Mouse (Mus musculus): ENCODE results near the gene Cd248. TPM values are rescaled to one million over a fixed set of nuclear protein-coding genes. Genes with fewer than 3 reads are reported as not detected.

The Cd248 gene
- polyA plus RNA-seq (2017; shearing (Covaris generic)): not detected

GRCm38 (mm10) chr19:5067867-5068569, at the start of gene Cd248:
Cd248 (plus strand) TSS chr19:5068078.

GRCm38 (mm10) chr19:5023621-5024479, 44.0 kb upstream of the Cd248 start, which contains the start of gene Slc29a2:
Slc29a2 (plus strand) TSS chr19:5023860.

DNA sequence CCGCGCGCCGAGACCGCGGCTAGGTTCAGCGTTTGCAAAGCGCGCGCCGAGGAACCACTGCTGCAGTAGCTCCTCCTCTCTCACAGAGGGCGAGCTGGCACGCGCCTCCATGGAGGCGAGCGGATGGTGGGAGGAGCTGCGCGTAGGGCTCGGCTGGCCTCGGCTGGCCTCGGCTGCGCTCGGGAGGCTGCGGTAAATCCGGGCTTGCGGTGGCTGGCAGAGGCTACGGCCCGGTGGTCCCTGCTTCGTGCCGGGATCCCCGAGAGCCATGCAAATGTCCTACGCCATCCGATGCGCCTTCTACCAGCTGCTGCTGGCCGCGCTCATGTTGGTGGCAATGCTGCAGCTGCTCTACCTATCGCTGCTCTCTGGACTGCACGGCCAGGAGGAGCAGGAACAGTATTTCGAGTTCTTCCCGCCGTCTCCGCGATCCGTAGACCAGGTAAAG, 29.1 kb upstream of the Cd248 start, which contains the start of the genes B4gat1 and AC124502.3:
B4gat1 (plus strand) TSS at position 118 of the 448 bp plus-strand sequence.
AC124502.3 (plus strand) TSS at position 183 of the 448 bp plus-strand sequence.

DNA sequence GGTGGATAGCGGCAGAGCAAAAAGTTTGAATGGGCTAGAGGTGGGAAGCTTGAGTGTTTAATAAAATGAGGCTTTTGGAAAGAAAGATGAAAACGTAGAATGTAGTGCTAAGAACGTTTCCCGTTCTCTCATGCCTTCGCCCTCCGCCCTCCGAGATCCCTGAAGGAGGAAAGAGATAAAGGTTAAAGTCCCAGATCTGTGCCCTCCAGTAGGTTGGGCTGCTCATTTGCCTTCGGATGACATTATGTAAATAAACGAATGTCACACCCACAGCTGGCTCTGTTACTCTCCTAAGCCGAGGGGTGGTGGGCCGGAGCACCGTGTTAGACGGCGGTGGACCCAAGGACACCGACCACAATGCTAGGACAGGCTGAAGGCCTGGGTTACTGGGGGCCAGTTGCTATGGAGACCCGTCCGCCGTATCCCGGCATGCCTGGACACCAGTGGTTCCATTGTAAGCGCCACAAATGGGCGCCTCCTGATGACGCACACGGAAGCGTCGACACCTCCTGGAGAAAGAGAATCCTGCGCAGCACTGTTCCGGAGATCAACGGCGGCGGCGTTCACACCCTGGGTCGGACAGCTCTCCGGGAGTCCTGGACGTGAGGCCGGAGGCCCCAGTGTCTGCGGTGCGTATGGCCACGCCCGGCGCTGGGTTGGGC, 26.9 kb upstream of the Cd248 start, which contains the start of gene Brms1:
Brms1 (plus strand) TSS at position 493 of the 662 bp plus-strand sequence.

GRCm38 (mm10) chr19:5050047-5050905, 17.6 kb upstream of the Cd248 start, which contains the start of gene Rin1:
Rin1 (plus strand) TSS chr19:5050481.

DNA sequence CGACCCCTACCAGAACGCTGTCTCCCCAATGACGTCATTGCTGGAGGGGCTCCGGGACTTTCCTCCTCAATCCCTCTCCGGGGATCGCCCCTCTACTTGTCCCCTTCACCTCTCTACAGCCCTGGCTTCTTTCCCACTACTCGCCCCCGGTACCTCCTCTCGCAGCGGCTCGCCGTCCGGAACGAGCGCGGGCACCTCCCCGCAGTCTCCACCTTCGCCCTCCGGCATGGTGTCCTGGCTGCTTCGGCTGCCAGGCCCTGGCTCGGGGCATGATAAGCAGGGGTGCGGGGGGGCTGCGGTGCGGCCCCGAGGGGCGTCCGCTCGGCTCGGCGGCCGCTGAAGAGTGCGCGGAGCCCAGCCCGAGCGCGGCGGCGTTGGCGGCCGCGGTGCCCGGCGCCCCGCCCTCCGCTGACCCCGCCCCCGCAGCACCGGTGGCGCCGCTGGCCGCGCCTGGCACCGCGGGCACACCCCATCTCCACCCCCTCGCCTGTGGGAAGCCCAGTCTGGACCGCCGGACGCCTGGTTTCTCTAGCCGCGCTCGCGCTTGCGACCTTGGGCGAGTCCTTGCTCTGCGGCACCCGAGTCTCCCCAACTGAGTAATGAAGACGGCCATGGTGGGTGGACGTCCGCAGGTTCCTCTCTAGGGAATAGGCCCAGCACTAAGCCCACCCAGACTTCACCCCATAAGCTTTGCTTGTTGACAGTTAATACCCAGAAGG, 17.4 kb downstream of the Cd248 start, which contains the start of gene Tmem151a:
Tmem151a (minus strand) TSS at position 387 of the 719 bp plus-strand sequence.

DNA sequence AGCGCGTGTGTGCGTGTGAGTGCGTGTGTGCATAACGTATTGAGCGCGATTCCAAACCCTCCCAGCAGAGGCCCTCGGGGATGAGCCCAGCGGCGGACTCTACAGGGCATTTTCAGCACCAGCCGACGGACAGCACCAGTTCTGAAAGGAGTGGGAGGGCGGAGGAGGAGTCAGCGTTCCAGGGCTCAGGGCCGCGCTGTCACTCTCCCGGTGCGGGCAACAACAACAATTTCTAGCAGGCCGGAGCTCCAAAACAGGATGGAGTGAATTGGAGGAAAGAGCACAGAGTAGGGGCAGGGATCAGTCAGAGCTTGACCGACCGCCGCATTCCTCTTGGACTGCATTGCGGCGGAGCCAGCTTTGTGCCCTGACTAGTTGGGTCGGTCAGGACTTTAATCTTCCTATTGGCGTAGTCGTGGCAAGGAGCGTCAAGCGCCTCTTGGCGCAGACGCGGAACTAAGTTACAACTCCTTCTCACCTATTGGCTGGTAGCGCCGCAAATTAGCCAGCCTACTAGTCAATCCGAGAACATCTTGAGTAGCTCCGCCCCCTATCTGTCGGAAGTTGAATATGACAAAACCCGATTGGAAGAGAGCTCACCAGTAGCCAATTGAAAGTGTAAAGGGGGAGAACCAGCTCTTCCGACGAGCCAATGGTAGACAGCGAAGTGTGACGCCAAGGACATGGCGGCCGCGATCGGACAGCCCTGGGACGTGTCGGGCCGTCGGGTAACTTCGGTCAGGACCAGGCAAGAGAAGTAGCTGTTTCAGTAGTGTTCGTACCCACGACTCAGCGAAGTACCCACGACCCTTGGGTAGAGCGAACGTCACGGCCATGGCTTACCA, 20.2 kb downstream of the Cd248 start, which contains the start of gene Yif1a:
Yif1a (plus strand) TSS at position 655 of the 845 bp plus-strand sequence.

DNA sequence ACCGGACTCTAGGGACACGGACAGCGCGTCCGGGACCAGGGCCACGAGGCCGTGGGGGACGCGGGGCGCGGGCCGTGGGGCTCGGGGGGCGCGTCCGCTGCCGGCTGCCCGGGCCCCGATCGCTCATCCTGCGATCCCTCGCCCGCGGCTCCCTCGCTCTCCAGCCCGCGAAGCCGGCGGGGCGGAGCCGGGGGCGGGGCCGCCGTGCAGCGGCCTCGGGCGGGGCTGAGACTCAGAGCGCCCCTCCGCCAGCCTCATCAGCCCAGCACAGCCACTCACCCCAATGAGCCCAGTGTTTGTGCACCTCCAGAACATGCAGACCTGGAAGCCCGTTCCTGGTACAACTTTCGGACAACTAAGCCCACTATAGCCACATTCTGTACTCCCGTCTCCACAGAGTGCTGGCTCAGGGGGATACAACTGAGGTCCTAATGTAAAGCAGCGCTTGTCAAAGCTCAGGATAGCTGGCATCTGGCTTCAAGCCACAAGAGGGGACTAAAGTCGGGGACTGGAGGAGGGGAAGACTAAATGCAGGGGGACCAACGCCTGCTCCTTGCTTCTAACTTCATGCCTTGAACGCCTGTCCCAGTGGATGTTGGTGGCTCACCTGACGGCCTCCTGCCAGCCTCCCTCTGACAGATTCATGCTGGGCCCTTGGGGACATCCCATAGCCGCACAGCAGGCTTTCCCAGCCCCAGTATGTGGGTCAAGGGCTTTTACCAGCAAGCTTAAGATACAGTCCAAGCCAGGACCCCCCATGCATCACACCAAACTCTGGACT, 30.7 kb downstream of the Cd248 start, which contains the start of gene Cnih2:
Cnih2 (minus strand) TSS at position 159 of the 781 bp plus-strand sequence.

GRCm38 (mm10) chr19:5106731-5107191, 38.9 kb downstream of the Cd248 start, which contains the start of gene Rab1b:
Rab1b (minus strand) TSS chr19:5107072.

DNA sequence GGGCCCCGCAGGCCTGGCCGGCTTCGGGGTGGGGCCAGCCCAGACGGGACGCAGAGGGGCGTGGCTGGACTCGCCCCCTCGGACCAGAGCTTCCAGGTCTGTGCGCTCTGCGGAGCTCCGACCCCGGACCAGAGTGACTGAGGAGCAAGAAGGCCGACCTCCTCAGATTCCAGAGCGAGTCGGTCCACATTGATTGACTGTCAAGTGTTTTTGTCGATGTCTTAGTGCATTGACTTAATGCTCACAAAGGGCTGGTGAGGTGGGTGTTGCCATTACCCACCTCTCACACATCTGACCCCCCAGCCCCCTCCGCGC, 50.5 kb downstream of the Cd248 start, which contains the start of gene Klc2:
Klc2 (minus strand) TSS at position 177 of the 315 bp plus-strand sequence.

Other genes starting within 250 kb of the Cd248 start
- gene Ccs, start 228.7 kb upstream of the Cd248 start, polyA plus RNA-seq (2017; shearing (Covaris generic)): 71.3 TPM
- gene Ccdc87, start 228.7 kb upstream of the Cd248 start, polyA plus RNA-seq (2017; shearing (Covaris generic)): not detected
- 13.9 TPM for gene Ctsf, start 212.9 kb upstream of the Cd248 start, polyA plus RNA-seq (2017; shearing (Covaris generic))
- gene Actn3, start 190.2 kb upstream of the Cd248 start, polyA plus RNA-seq (2017; shearing (Covaris generic)): not detected
- gene Zdhhc24, start 189.4 kb upstream of the Cd248 start, polyA plus RNA-seq (2017; shearing (Covaris generic)): 4.3 TPM
- gene Bbs1, start 161.4 kb upstream of the Cd248 start, polyA plus RNA-seq (2017; shearing (Covaris generic)): 0.37 TPM
- 59.0 TPM for gene Dpp3, start 139.8 kb upstream of the Cd248 start, polyA plus RNA-seq (2017; shearing (Covaris generic))
- 1.4 TPM for gene Peli3, start 125.0 kb upstream of the Cd248 start, polyA plus RNA-seq (2017; shearing (Covaris generic))
- 46.3 TPM for gene Mrpl11, start 105.9 kb upstream of the Cd248 start, polyA plus RNA-seq (2017; shearing (Covaris generic))
- gene Npas4, start 77.8 kb upstream of the Cd248 start, polyA plus RNA-seq (2017; shearing (Covaris generic)): not detected
- 1.3 TPM for gene Slc29a2, start 44.2 kb upstream of the Cd248 start, polyA plus RNA-seq (2017; shearing (Covaris generic))
- 3.6 TPM for gene B4gat1, start 29.3 kb upstream of the Cd248 start, polyA plus RNA-seq (2017; shearing (Covaris generic))
- gene AC124502.3, start 29.2 kb upstream of the Cd248 start, polyA plus RNA-seq (2017; shearing (Covaris generic)): 1.8 TPM
- gene Brms1, start 26.7 kb upstream of the Cd248 start, polyA plus RNA-seq (2017; shearing (Covaris generic)): 82.7 TPM
- 0.70 TPM for gene Rin1, start 17.6 kb upstream of the Cd248 start, polyA plus RNA-seq (2017; shearing (Covaris generic))
- gene Tmem151a, start 17.5 kb downstream of the Cd248 start, polyA plus RNA-seq (2017; shearing (Covaris generic)): not detected
- 34.0 TPM for gene Yif1a, start 20.5 kb downstream of the Cd248 start, polyA plus RNA-seq (2017; shearing (Covaris generic))
- 0.52 TPM for gene Cnih2, start 30.4 kb downstream of the Cd248 start, polyA plus RNA-seq (2017; shearing (Covaris generic))
- gene Rab1b, start 39.0 kb downstream of the Cd248 start, polyA plus RNA-seq (2017; shearing (Covaris generic)): 120 TPM
- gene Klc2, start 50.5 kb downstream of the Cd248 start, polyA plus RNA-seq (2017; shearing (Covaris generic)): 4.6 TPM
- 141 TPM for gene Pacs1, start 205.0 kb downstream of the Cd248 start, polyA plus RNA-seq (2017; shearing (Covaris generic))
- 321 TPM for gene Sf3b2, start 227.4 kb downstream of the Cd248 start, polyA plus RNA-seq (2017; shearing (Covaris generic))
- gene Gal3st3, start 230.3 kb downstream of the Cd248 start, polyA plus RNA-seq (2017; shearing (Covaris generic)): not detected

Data from naive thymus-derived CD4-positive, alpha-beta T cell, adult 5 months (primary cell).